Mouse (Mus musculus) lung, postnatal 0 days (tissue): ENCODE results near the gene Kdm2b.

Experiments
- CTCF ChIP-seq: IDR thresholded peaks from 2 replicates; pipeline ENCODE4 v1.5.1; 2016; ENCODE audit warnings: antibody characterized with exemption, mild to moderate bottlenecking
- EP300 ChIP-seq: IDR thresholded peaks from 2 replicates; pipeline ENCODE4 v1.6.1; 2016; ENCODE audit warnings: antibody characterized with exemption, mild to moderate bottlenecking, control low read depth

DNA sequence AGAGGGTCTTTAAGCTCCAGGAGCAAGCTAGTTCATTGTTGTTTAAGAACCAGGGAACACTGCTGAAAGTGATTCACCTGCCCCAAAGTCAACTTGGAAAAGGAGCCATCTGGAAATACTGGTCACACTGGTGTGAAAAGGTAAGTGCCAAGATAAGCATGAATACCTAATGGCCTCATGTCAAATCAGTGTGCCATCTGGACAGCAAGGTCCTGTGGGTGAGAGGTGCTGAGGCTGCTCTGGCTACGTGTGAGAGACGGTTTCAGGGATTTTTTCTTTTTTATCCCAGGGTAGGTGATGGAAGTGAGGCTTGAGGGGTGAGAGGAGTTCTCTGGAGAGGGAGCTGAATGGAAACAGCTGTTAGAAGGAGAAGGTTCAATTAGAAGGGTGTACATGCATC lies 116.0 kb downstream of the Kdm2b start:
- TF ChIP-seq CTCF = no peak
- no peak for TF ChIP-seq EP300
